Mouse (Mus musculus): Measurements from ENCODE around the gene Capn8. TPM values are rescaled to one million over a fixed set of nuclear protein-coding genes. Genes with fewer than 3 reads are reported as not detected.
A peak's percentile ranks its signal among the peaks of the same experiment; 100 is the strongest.
"Not testable (repeated sequence)": the region's sequence is repeated elsewhere in the genome, so short reads cannot be mapped to it uniquely, and the experiment has no call there.

Gene Capn8
- polyA plus RNA-seq, 3 experiments from 2014 or later, result not detected

GRCm38 (mm10) chr1:182618200-182618947 is 53.6 kb downstream of the Capn8 start:
- ATAC-seq, result no peak

DNA sequence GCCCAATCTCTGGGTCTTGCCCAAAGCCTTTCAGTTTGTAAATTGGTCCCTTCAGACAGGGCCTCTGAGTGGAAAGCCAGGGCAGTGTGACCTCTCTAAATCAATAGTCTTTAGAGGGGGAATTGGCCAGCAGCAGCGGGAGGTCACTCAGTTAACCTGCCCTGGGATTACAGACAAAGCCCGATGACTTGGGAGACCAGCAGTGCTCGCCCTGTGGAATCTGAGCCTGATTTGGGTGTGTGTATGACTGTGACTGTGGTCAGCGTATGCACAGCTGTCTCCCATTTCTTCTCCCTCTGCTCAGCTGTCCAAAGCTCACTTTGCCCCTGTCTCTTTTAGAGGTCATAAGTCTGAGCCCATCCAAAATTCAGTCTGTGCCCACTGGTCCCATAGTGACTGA is 55.7 kb downstream of the Capn8 start:
- ATAC-seq, result no peak

DNA sequence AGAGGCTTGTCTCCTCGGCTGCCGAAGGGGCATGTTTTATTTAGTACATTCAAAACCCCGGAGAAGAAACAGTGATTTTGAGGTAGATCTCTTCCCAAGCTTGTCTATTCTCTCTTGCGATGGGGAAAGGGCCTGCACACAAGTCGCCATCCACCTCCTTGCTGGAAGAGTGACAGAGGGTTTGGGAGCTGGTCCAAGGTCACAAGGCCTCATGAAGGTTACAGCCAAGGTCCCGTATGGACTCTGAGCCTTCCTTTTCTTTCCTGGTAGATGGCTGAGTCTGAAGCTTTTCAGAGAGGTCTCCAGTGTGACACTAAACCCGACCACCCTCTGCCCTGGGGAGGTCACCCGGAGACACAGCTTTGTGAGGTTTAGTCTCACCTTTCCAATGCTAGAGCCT is 56.4 kb downstream of the Capn8 start:
- no peak for ATAC-seq

DNA sequence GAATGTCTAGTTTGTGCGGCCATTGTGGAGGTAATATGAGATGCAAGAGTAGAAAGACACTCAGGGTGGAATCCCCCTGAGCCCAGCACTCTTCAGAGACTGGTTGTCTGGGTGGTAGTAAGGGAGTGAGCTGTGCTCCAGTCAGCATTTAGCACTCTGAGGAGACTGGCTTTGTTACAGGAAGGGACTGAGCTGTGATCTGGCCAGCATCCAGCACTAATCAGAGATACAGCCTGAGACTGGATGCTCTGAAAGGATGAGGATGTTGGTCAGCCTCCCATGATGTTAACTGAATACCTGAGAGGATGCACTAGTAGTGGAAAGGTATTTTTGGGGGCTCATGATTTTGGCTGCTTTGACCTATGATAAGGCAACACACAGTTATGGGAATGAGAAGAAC is 61.4 kb downstream of the Capn8 start:
- ATAC-seq, result no peak

DNA sequence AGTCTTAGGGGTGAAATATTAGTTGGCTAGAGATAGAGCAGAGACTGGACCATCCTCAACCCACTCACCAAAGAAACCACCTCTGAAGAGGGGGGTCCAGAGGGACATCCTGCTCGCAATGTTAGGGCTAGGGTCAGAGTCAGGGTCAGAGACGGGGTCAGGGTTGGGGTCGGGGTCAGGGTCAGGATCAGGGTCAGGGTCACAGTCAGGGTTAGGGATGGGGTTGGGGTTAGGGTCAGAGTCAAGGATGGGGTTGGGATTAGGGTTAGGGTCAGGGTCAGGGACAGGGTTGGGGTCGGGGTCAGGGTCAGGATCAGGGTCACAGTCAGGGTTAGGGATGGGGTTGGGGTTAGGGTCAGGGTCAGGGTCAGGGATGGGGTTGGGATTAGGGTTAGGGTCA is 64.4 kb downstream of the Capn8 start:
- no peak for ATAC-seq

- no peak for ATAC-seq
These were observed 69.0 kb downstream of the Capn8 start for GRCm38 (mm10) chr1:182633712-182634294.

GRCm38 (mm10) chr1:182639016-182639415 is 74.2 kb downstream of the Capn8 start:
- ATAC-seq, result no peak

DNA sequence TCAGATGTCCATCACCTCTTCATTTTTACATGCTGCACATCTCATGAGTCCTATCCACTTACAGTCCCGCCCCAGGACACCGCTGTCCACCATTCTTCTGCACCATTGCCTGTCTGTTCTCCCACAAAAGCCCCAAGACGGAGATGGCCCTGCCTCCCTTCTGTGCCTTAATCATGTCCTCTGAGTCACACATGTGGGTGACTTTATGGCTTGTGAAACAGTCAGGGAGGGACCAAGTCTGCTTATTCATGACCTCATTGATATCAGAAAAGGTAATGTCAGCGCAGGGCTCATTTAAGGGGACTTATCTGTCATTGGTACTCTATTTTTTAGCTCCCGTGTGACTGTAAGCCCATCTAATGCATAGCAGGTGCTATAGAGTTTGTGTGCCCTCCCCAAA is 74.6 kb downstream of the Capn8 start:
- no peak for ATAC-seq

DNA sequence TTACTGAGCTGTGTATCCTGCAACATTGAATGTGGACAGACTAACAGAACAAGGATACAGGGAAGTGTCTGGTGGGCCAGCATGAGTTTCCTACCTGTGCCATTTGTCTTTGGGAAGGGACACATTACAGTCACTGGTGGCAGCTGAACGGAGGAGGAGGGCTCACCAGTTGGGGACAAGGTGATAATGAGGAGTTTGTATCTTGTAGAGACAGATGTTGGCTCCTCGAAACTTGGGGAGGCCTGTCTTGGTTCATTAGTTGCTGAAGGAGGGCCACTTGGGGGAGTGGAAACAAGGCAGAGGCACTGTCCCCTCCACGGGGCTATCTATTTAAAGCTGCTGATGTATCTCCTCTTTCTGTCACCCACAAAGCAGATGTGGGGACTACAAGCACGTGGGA is 75.3 kb downstream of the Capn8 start:
- no peak for ATAC-seq

- no peak for ATAC-seq
These were observed 78.0 kb downstream of the Capn8 start for GRCm38 (mm10) chr1:182642779-182643178.

DNA sequence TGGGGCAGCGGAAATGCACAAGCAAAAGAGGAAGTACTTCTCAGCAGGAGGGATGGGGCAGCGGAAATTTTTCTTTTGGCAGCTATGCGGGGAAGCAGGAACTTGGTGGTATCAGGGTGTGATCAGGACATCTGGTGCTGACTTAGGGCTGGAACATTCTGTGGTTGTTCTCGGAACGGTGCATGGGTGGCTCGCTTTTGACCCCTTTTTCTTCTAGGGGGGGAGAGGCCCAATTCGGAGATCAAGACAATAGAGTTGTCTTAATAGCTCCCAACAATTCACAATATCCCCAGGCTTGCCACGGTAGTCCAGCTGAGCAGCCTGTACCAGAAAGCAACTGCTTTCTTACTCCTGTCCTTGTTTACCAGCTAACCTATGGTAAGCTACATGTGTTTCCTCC is 79.6 kb downstream of the Capn8 start:
- not testable (repeated sequence) for ATAC-seq

GRCm38 (mm10) chr1:182645211-182645668 is 80.4 kb downstream of the Capn8 start:
- ATAC-seq, result no peak

- ATAC-seq, result no peak
These were observed 82.0 kb downstream of the Capn8 start for GRCm38 (mm10) chr1:182646796-182647195.

DNA sequence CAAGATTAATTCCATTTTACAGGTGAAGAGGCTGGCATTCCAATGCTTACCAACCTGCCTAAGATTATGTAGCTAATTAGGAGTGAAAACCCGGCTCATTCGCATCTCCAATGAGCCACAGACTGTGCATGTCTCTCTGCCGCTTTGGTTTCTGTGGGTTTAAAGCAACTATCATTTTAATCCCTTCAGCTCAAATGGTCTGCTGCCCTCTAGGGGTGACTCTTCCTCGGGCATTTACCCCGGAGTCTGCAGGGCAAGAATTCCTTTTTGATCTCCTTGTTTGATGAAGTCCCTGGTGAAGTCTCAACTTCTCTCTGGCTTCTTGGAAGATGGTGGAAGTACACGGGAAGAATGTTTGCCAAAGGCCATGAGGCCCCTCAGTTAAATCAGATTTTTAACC is 93.0 kb downstream of the Capn8 start:
- peak; percentile 43 for ATAC-seq

DNA sequence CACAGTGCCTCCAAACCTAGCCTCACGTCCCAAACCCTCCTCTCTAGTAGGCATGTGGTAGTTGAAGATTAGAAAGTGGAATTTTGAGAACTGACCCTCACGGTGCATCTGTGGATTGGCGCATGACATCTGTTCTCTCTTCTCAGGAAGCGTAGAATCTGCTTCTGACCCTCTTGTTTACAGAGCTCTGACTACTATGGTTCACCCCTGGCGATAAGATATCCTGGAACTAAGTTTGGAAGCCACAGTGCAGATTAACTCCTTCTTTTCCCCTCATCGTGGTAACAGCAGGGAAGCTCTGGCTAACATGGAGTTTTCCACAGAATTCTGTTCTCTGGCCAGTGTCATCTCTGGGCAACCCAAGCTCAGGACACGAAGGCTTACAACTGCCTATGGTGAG is 95.6 kb downstream of the Capn8 start:
- no peak for ATAC-seq

DNA sequence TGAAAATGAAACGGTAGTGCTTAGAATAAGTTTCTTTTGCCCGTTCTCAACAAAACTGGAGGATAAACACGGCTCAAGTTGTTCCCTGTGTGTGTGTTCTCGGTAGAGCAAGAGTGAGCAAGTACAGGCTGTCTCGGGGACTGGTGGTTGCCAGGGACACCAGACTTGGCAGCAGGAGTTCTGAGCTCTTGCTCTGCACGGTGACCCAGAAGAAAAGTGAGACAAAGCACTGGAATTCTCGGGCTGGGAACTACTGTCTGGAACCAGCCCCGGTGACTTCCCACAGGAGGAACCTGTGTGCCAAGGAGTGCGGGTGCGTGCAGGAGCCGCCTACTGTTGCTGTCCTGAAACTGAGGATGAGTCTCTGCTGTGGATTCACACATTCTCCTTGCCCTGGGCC is 98.9 kb downstream of the Capn8 start:
- no peak for ATAC-seq

GRCm38 (mm10) chr1:182664841-182665240 is 100.0 kb downstream of the Capn8 start:
- no peak for ATAC-seq

DNA sequence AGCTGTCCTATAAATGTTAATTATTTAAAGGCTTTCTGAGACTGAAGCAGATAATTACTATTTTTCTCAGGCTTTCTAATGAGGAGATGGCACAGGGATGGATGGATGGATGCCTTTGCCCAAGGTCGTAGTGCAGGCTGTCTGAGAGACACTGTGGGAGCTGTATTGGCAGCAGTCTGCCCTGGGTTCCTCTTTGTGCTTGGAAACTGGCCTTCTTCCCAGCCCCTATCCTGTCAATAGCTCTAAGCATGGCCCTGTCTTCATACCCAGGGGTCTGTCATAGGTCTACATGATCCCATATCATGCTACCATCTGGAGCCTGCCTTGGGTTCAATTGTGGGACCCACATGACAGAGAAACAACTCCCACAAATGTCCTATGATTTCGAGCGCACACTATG is 102.5 kb downstream of the Capn8 start:
- ATAC-seq, result no peak

- no peak for ATAC-seq
These were observed 104.9 kb downstream of the Capn8 start for GRCm38 (mm10) chr1:182669741-182670140.

DNA sequence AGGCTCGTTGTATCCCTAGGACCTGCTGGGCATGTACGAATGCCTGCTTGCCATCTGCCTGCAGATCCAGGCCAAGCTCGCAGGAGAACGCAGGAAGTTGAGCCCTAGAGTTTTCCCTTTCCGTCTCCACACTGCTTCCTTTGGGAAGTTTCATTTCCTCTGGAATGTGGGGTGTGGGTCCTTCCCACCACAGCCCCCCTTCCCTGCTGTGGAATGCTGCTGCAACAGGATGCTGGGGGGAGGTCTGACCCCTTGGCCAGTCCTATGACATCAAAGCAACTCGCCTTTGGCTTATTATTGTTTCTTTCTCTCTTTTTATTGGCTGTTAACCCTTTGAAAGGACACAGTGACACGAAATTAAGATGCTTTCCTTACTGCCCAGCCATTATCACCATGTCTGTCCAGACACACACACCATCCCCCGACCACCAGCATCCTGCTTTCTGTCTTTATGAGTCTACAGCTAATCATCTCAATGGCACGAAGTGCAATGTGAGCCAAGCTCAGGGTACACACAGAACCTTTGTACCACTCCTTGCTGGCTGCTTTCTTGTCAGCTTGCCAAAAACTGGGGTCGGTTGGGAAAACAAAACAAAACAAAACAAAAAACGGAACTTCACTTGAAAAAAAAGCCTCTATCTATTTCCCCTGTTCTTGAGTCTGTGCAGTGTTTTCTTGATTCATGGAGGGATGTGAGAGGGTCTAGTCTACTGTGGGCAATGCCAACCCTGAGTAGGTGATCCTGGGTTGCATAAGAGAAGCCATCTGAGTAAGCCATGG is 105.9 kb downstream of the Capn8 start:
- ATAC-seq, result no peak

- ATAC-seq, result no peak
These were observed 106.5 kb downstream of the Capn8 start for GRCm38 (mm10) chr1:182671343-182671624.

DNA sequence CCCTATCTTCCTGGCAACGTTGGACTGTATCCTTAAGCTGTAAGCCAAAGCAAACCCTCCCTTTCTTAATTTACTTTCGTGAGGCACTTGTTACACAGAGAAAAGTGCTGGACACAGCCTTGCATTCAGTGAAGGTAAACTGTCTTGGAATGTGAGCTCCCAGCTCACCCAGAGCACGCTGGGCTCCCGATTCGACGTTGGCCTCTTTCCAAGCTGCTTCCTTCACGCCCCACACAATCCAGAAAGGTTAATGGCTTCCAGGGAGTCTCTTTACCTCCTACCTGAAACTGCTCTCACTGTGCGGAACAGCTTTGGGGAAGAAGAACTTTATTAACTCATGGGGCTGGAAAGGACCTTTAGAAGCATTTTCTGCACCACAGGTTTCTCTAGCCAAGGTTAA is 110.5 kb downstream of the Capn8 start:
- no peak for ATAC-seq

DNA sequence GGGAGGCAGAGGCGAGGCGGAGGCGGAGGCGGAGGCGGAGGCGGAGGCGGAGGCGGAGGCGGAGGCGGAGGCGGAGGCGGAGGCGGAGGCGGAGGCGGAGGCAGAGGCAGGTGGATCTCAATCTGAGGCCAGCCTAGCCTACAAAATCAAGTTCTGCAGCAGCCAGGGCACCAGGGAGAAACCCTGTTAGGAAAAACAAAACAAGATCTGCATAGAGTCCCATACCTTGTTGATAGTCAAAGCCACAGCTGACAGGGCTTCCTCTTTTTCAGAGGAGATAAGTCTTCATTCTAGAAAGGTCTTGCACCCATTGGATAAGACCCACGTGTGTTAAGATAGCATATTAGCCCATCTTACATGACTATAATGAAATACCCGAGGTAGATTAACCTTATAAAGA is 113.3 kb downstream of the Capn8 start:
- ATAC-seq, result no peak

GRCm38 (mm10) chr1:182679169-182679568 is 114.4 kb downstream of the Capn8 start:
- no peak for ATAC-seq

Measured in inflammation-experienced regulatory T-cells, adult 6 months (primary cell).